Mouse (Mus musculus) liver, embryonic 14.5 days (tissue): Measurements from ENCODE around the gene Stxbp3. TPM values are rescaled to one million over a fixed set of nuclear protein-coding genes. Genes with fewer than 3 reads are reported as not detected.

ENCODE experiments used
- ATAC-seq: fragments of 200-750 bp; cut with Nextera tagmentation; 2 replicates; pipeline ENCODE4 v1.8.0; 2017; ENCODE audit warnings: moderate number of reproducible peaks, mild to moderate bottlenecking, moderate library complexity; ENCODE audit not compliant: insufficient read depth
- DNase-seq, 3 experiments: peaks; one replicate each; pipeline ENCODE4 v3.0.0-alpha.2; 2012 to 2013; ENCODE audit warnings: low read depth in 3 of 3, low spot score in 3 of 3
- H3K27ac ChIP-seq: fragments of 300-500 bp; sonication (generic); 2 replicates; pipeline ENCODE4 v1.5.1; 2014; ENCODE audit warnings: moderate library complexity, mild to moderate bottlenecking, control low read depth, inconsistent platforms
- H3K27me3 ChIP-seq: fragments of 300-500 bp; sonication (generic); 2 replicates; pipeline ENCODE4 v1.6.1; 2014; ENCODE audit warnings: mild to moderate bottlenecking, low read length, moderate library complexity; ENCODE audit not compliant: control insufficient read depth, insufficient read depth
- H3K36me3 ChIP-seq: fragments of 300-500 bp; sonication (generic); replicated peaks from 2 replicates; pipeline ENCODE4 v1.6.1; 2014; ENCODE audit warnings: low read depth; ENCODE audit not compliant: control insufficient read depth, insufficient read depth
- H3K4me1 ChIP-seq, 2 experiments: fragments of 200-500 bp in 1 of 2; fragments of 300-500 bp in 1 of 2; sonication (generic) in 1 of 2; replicated peaks; 2 replicates each; pipeline ENCODE4 v1.6.1; 2012 to 2014; ENCODE audit warnings: antibody characterized with exemption in 1 of 2, inconsistent platforms in 1 of 2, low read length in 1 of 2; ENCODE audit not compliant: control insufficient read depth in 2 of 2, insufficient read depth in 2 of 2
- H3K4me2 ChIP-seq: fragments of 300-500 bp; sonication (generic); 2 replicates; pipeline ENCODE4 v1.6.1; 2014; ENCODE audit warnings: low read depth, mild to moderate bottlenecking, control low read depth, moderate library complexity
- H3K4me3 ChIP-seq, 2 experiments: fragments of 200-500 bp in 1 of 2; fragments of 300-500 bp in 1 of 2; sonication (generic) in 1 of 2; 2 replicates each; pipeline ENCODE4 v1.5.1; 2012 to 2014; ENCODE audit warnings: low read depth in 2 of 2, low read length in 2 of 2, mild to moderate bottlenecking in 2 of 2, control low read depth in 1 of 2, inconsistent platforms in 1 of 2, moderate library complexity in 1 of 2; ENCODE audit not compliant: insufficient read depth in 1 of 2
- H3K9ac ChIP-seq: fragments of 300-500 bp; sonication (generic); replicated peaks from 2 replicates; pipeline ENCODE4 v1.6.1; 2014; ENCODE audit warnings: mild to moderate bottlenecking, control low read depth, moderate library complexity
- H3K9me3 ChIP-seq: fragments of 300-500 bp; sonication (generic); 2 replicates; pipeline ENCODE4 v1.6.1; 2016; ENCODE audit warnings: low read length, mixed read lengths; ENCODE audit not compliant: control insufficient read depth
- CTCF ChIP-seq: IDR thresholded peaks from 2 replicates; pipeline ENCODE4 v1.5.1; 2016; ENCODE audit warnings: antibody characterized with exemption, low read depth, control low read depth
- EP300 ChIP-seq: IDR thresholded peaks from 2 replicates; pipeline ENCODE4 v1.6.1; 2016; ENCODE audit warnings: antibody characterized with exemption, low read depth
- WGBS: fragments of 180-500 bp; shearing (Covaris S2); extraction: QIAGEN DNeasy Blood & Tissue Kit; methylation state at CpG from one replicate; pipeline ENCODE4 v1.1.7; 2014; ENCODE audit not compliant: insufficient replicate concordance; 5-methylcytosine and 5-hydroxymethylcytosine counted together
- polyA plus RNA-seq, 2 experiments: library from polyadenylated mRNA; depleted of rRNA in 1 of 2; stranded (reverse) in 1 of 2; unstranded in 1 of 2; fragments of >200 nt; fragmentation: Nextera tagmentation in 1 of 2; extraction: Ambion mirVana in 1 of 2; gene quantifications; 2 replicates each; pipeline versions ENCODE4 v1.2.1 to v1.2.3; 2012 to 2014

Stxbp3 gene
- polyA plus RNA-seq, 2 experiments, result 11.6 to 16.5 TPM

GRCm38 (mm10) chr3:108772811-108773210, 67.5 kb downstream of the Stxbp3 start:
- WGBS, result 77% methylated on average over 3 of the region's 3 CpGs
- no peak overlapping the region for H3K27ac ChIP-seq
- no peaks in the 10 kb centered on the region for H3K27me3 ChIP-seq

GRCm38 (mm10) chr3:108772211-108772610, 68.1 kb downstream of the Stxbp3 start:
- Histone ChIP-seq H3K4me1 (0 out of 4 replicates have a peak, but pooled peaks cover 0 to 7% of the 10 kb centered on the region in 2 experiments), H3K9me3 (no peaks in the 10 kb centered on the region), H3K9ac (no peak overlapping the region), H3K27me3 (no peaks in the 10 kb centered on the region), H3K27ac (no peak overlapping the region), H3K4me2 (no peak overlapping the region), H3K4me3 (no peak overlapping the region), H3K36me3 (no peaks in the 10 kb centered on the region)
- no peak for ATAC-seq
- TF ChIP-seq CTCF (no peak), EP300 (no peak)
- DNase-seq, result no peak
- 74% methylated on average over 13 of the region's 13 CpGs for WGBS

More at GRCm38 (mm10) chr3:108772811-108773210, 67.5 kb downstream of the Stxbp3 start:
- Histone ChIP-seq H3K9ac (no peak overlapping the region), H3K9me3 (no peaks in the 10 kb centered on the region), H3K36me3 (no peaks in the 10 kb centered on the region), H3K4me3 (no peak overlapping the region), H3K4me1 (0 out of 4 replicates have a peak, but pooled peaks cover 0 to 3% of the 10 kb centered on the region in 2 experiments), H3K4me2 (no peak overlapping the region)
- ATAC-seq (no peak), DNase-seq (no peak)
- no peak for TF ChIP-seq EP300
- peak; percentile 48 for TF ChIP-seq CTCF

GRCm38 (mm10) chr3:108770725-108771368, 69.5 kb downstream of the Stxbp3 start:
- ATAC-seq (peak; percentile 48), DNase-seq (peak in 2 of 3 experiments; percentile 49 to 50)
- TF ChIP-seq CTCF (peak; percentile 75), EP300 (no peak)
- Histone ChIP-seq H3K9me3 (no peaks in the 10 kb centered on the region), H3K9ac (no peak overlapping the region), H3K36me3 (no peaks in the 10 kb centered on the region), H3K4me3 (no peak overlapping the region), H3K4me2 (no peak overlapping the region), H3K27me3 (no peaks in the 10 kb centered on the region), H3K4me1 (0 out of 4 replicates have a peak, but pooled peaks cover 0 to 7% of the 10 kb centered on the region in 2 experiments), H3K27ac (no peak overlapping the region)
- WGBS, result 48% methylated on average over 6 of the region's 6 CpGs

GRCm38 (mm10) chr3:108769547-108769946, 70.8 kb downstream of the Stxbp3 start:
- Histone ChIP-seq H3K36me3 (no peaks in the 10 kb centered on the region), H3K9me3 (no peaks in the 10 kb centered on the region), H3K4me1 (0 out of 4 replicates have a peak, but pooled peaks cover 0 to 7% of the 10 kb centered on the region in 2 experiments), H3K27ac (no peak overlapping the region), H3K4me2 (no peak overlapping the region), H3K9ac (no peak overlapping the region), H3K27me3 (no peaks in the 10 kb centered on the region), H3K4me3 (no peak overlapping the region)
- ATAC-seq, result no peak
- no peak for DNase-seq
- TF ChIP-seq EP300 (no peak), CTCF (no peak)
- WGBS, result 48% methylated on average over 6 of the region's 6 CpGs

GRCm38 (mm10) chr3:108767416-108767815, 72.9 kb downstream of the Stxbp3 start:
- no peak overlapping the region for H3K9ac ChIP-seq
- ATAC-seq, result no peak
- no peak for TF ChIP-seq CTCF
- TF ChIP-seq EP300, result no peak
- H3K9me3 ChIP-seq, result no peaks in the 10 kb centered on the region
- WGBS, result 27% methylated on average over 10 of the region's 10 CpGs
- no peaks in the 10 kb centered on the region for H3K27me3 ChIP-seq
- H3K4me2 ChIP-seq, result no peak overlapping the region
- H3K4me1 ChIP-seq, result 0 out of 4 replicates have a peak, but pooled peaks cover 0 to 7% of the 10 kb centered on the region in 2 experiments
- no peak overlapping the region for H3K4me3 ChIP-seq
- no peak overlapping the region for H3K27ac ChIP-seq
- DNase-seq, result no peak
- no peaks in the 10 kb centered on the region for H3K36me3 ChIP-seq
